Mouse (Mus musculus) limb, embryonic 14.5 days (tissue): ENCODE measurements around the gene Fgfr2. TPM values are rescaled to one million over a fixed set of nuclear protein-coding genes. Genes with fewer than 3 reads are reported as not detected.

ENCODE experiments used
- ATAC-seq: fragments of 200-750 bp; cut with Nextera tagmentation; 2 replicates; pipeline ENCODE4 v1.8.0; 2017; ENCODE audit warnings: low read depth, moderate number of reproducible peaks, moderate TSS enrichment; ENCODE audit not compliant: low FRiP score
- DNase-seq: peaks from one replicate; pipeline ENCODE4 v3.0.0-alpha.2; 2015; ENCODE audit warnings: low spot score
- H3K27ac ChIP-seq: fragments of 300-500 bp; sonication (generic); replicated peaks from 2 replicates; pipeline ENCODE4 v1.5.1; 2014; ENCODE audit warnings: low read depth, mild to moderate bottlenecking, low read length, moderate library complexity, mixed read lengths
- H3K27me3 ChIP-seq: fragments of 300-500 bp; sonication (generic); 2 replicates; pipeline ENCODE4 v1.6.1; 2014; ENCODE audit warnings: low read length, mixed read lengths; ENCODE audit not compliant: control insufficient read depth, insufficient read depth
- H3K36me3 ChIP-seq: fragments of 300-500 bp; sonication (generic); 2 replicates; pipeline ENCODE4 v1.6.1; 2014; ENCODE audit warnings: mild to moderate bottlenecking, low read length, moderate library complexity, mixed read lengths; ENCODE audit not compliant: control insufficient read depth, insufficient read depth
- H3K4me1 ChIP-seq: fragments of 300-500 bp; sonication (generic); 2 replicates; pipeline ENCODE4 v1.6.1; 2014; ENCODE audit warnings: antibody characterized with exemption, low read length, mixed read lengths; ENCODE audit not compliant: control insufficient read depth, insufficient read depth
- H3K4me2 ChIP-seq: fragments of 300-500 bp; sonication (generic); replicated peaks from 2 replicates; pipeline ENCODE4 v1.6.1; 2014; ENCODE audit warnings: low read depth, mild to moderate bottlenecking, low read length, moderate library complexity; ENCODE audit not compliant: severe bottlenecking
- H3K4me3 ChIP-seq: fragments of 300-500 bp; sonication (generic); replicated peaks from 2 replicates; pipeline ENCODE4 v1.5.1; 2014; ENCODE audit warnings: low read length
- H3K9ac ChIP-seq: fragments of 300-500 bp; sonication (generic); 2 replicates; pipeline ENCODE4 v1.6.1; 2014; ENCODE audit warnings: mild to moderate bottlenecking, low read depth, low read length, moderate library complexity; ENCODE audit not compliant: severe bottlenecking
- H3K9me3 ChIP-seq: fragments of 300-500 bp; sonication (generic); 2 replicates; pipeline ENCODE4 v1.6.1; 2016; ENCODE audit warnings: low read length; ENCODE audit not compliant: control insufficient read depth
- POLR2A ChIP-seq: fragments of 200-500 bp; IDR thresholded peaks from 2 replicates; pipeline ENCODE4 v1.8.0; 2012; ENCODE audit warnings: inconsistent platforms, mild to moderate bottlenecking, moderate library complexity, borderline replicate concordance; ENCODE audit not compliant: insufficient read depth, insufficient read length; ENCODE audit errors: extremely low read depth
- WGBS: fragments of 180-500 bp; shearing (Covaris S2); extraction: QIAGEN DNeasy Blood & Tissue Kit; methylation state at CpG from one replicate; pipeline ENCODE4 v1.1.7; 2014; 5-methylcytosine and 5-hydroxymethylcytosine counted together
- polyA plus RNA-seq, 2 experiments: library from polyadenylated mRNA; depleted of rRNA in 1 of 2; stranded (reverse) in 1 of 2; unstranded in 1 of 2; fragments of >200 nt; fragmentation: Nextera tagmentation in 1 of 2; extraction: Ambion mirVana in 1 of 2; gene quantifications; 2 replicates each; pipeline versions ENCODE4 v1.2.1 to v1.2.3; 2012 to 2014

The Fgfr2 gene
- polyA plus RNA-seq, 2 experiments = 131 to 133 TPM

GRCm38 (mm10) chr7:130165408-130165807 lies 2957.7 kb downstream of the Fgfr2 start:
- no peak for TF ChIP-seq POLR2A
- Histone ChIP-seq H3K27ac (no peak overlapping the region; the same call in 1 of the 2 replicates), H3K4me3 (no peak overlapping the region), H3K36me3 (peaks cover 62% of the 10 kb centered on the region), H3K9ac (no peak overlapping the region), H3K4me1 (peaks cover 45% of the 10 kb centered on the region), H3K27me3 (no peaks in the 10 kb centered on the region), H3K9me3 (no peaks in the 10 kb centered on the region), H3K4me2 (no peak overlapping the region)
- ATAC-seq = no peak
- no peak for DNase-seq
- WGBS = 69% methylated on average over 3 of the region's 3 CpGs

- Histone ChIP-seq H3K4me2 (no peak overlapping the region), H3K4me3 (no peak overlapping the region), H3K4me1 (peaks cover 43% of the 10 kb centered on the region), H3K9me3 (no peaks in the 10 kb centered on the region), H3K9ac (no peak overlapping the region), H3K27ac (no peak overlapping the region), H3K27me3 (no peaks in the 10 kb centered on the region), H3K36me3 (peaks cover 36% of the 10 kb centered on the region)
- no peak for TF ChIP-seq POLR2A
- 77% methylated on average over 6 of the region's 6 CpGs for WGBS
- ATAC-seq (no peak), DNase-seq (no peak)
Measured at GRCm38 (mm10) chr7:130162718-130163117, 2960.4 kb downstream of the Fgfr2 start.

- H3K4me2 ChIP-seq = no peak overlapping the region
- TF ChIP-seq POLR2A = no peak
- no peak overlapping the region for H3K9ac ChIP-seq
- no peaks in the 10 kb centered on the region for H3K27me3 ChIP-seq
- H3K9me3 ChIP-seq = no peaks in the 10 kb centered on the region
- 0 out of 2 replicates have a peak, but pooled peaks have one; percentile 32 for ATAC-seq
- H3K27ac ChIP-seq = peak overlapping the region; percentile 53
- DNase-seq = no peak
- WGBS = 27% methylated on average over 5 of the region's 5 CpGs
- peaks cover 26% of the 10 kb centered on the region for H3K36me3 ChIP-seq
- no peak overlapping the region for H3K4me3 ChIP-seq
- peaks cover 31% of the 10 kb centered on the region for H3K4me1 ChIP-seq
Measured at GRCm38 (mm10) chr7:130161581-130161980, 2961.6 kb downstream of the Fgfr2 start.

- no peak for DNase-seq
- no peaks in the 10 kb centered on the region for H3K9me3 ChIP-seq
- H3K9ac ChIP-seq = no peak overlapping the region
- H3K27ac ChIP-seq = no peak overlapping the region
- TF ChIP-seq POLR2A = no peak
- H3K4me2 ChIP-seq = no peak overlapping the region
- peaks cover 22% of the 10 kb centered on the region for H3K36me3 ChIP-seq
- no peak overlapping the region for H3K4me3 ChIP-seq
- H3K4me1 ChIP-seq = peaks cover 14% of the 10 kb centered on the region
- no peak for ATAC-seq
- WGBS = 87% methylated on average over 3 of the region's 3 CpGs
- no peaks in the 10 kb centered on the region for H3K27me3 ChIP-seq
Measured at GRCm38 (mm10) chr7:130158845-130159244, 2964.3 kb downstream of the Fgfr2 start.

GRCm38 (mm10) chr7:130153363-130153969 lies 2969.7 kb downstream of the Fgfr2 start:
- Histone ChIP-seq H3K9ac (no peak overlapping the region), H3K4me2 (no peak overlapping the region), H3K27ac (no peak overlapping the region), H3K36me3 (no peaks in the 10 kb centered on the region), H3K27me3 (no peaks in the 10 kb centered on the region), H3K4me3 (no peak overlapping the region), H3K9me3 (no peaks in the 10 kb centered on the region), H3K4me1 (no peaks in the 10 kb centered on the region)
- DNase-seq = no peak
- no peak for ATAC-seq
- WGBS = 48% methylated on average over 7 of the region's 7 CpGs
- no peak for TF ChIP-seq POLR2A
